Mouse (Mus musculus): ENCODE data around the gene Gm266. TPM values are rescaled to one million over a fixed set of nuclear protein-coding genes. Genes with fewer than 3 reads are reported as not detected.

The Gm266 gene
- 1.7 and 1.8 TPM in 2 replicates for polyA plus RNA-seq (2012; rRNA removed)

- peak within 1 kb of the TSS; percentile 74 for H3K4me3 ChIP-seq (ENCODE audit: control insufficient read depth, low read depth, low read length)
- H3K36me3 ChIP-seq (ENCODE audit: control insufficient read depth, insufficient read depth, low read length), result no peaks in the 10 kb centered on the region
- no peak for TF ChIP-seq CTCF (IDR thresholded peaks at IDR 0.05; ENCODE audit: control insufficient read depth, insufficient read depth, insufficient replicate concordance, low read depth, low read length)
- no peak within 1 kb of the TSS for H3K27ac ChIP-seq (ENCODE audit: control insufficient read depth, insufficient read depth, low read depth, low read length)
- no peaks in the 10 kb centered on the region; the same call in 1 of the 2 replicates for H3K27me3 ChIP-seq (ENCODE audit: control insufficient read depth, insufficient read depth, low read length)
- H3K4me1 ChIP-seq (ENCODE audit: control insufficient read depth, insufficient read depth, low read length), result peaks cover 12% of the 10 kb centered on the region
Measured at GRCm38 (mm10) chr12:111485652-111486306, at the start of gene Gm266. Gm266 (minus strand) TSS chr12:111485823.

DNA sequence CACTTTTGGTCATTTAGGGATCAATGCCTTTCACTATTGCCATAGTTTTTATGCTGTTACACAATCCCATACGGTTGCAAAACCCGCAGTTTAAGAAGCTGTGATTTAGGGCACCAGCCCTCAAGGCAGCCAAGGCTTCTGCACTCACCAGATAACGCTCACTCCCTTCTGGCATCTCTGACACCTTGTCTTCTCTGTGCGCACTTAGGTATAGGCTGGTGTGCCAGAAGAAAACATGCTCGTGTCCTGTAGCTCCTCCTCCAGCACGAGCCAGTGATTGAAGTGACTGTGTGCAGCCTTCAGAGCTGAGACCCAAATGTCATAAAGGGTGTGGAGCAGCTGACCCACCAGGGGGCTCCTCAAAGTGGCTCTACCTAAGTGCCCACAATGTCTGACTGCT is 49.7 kb upstream of the Gm266 start:
- Histone ChIP-seq H3K36me3 (ENCODE audit: control insufficient read depth, insufficient read depth, low read length) (peaks cover 4% of the 10 kb centered on the region), H3K4me3 (ENCODE audit: control insufficient read depth, low read depth, low read length) (peak overlapping the region; percentile 76), H3K27ac (ENCODE audit: control insufficient read depth, insufficient read depth, low read depth, low read length) (peak overlapping the region; percentile 36), H3K27me3 (ENCODE audit: control insufficient read depth, insufficient read depth, low read length) (no peaks in the 10 kb centered on the region), H3K4me1 (ENCODE audit: control insufficient read depth, insufficient read depth, low read length) (peaks cover 10% of the 10 kb centered on the region; the same call in 1 of the 2 replicates)
- TF ChIP-seq CTCF (IDR thresholded peaks at IDR 0.05; ENCODE audit: control insufficient read depth, insufficient read depth, insufficient replicate concordance, low read depth, low read length) (no peak), POLR2A (IDR thresholded peaks at IDR 0.05; ENCODE audit: control insufficient read depth, low read depth, low read length) (no peak)

- peak overlapping the region; percentile 65 for H3K27ac ChIP-seq (ENCODE audit: control insufficient read depth, insufficient read depth, low read depth, low read length)
- H3K36me3 ChIP-seq (ENCODE audit: control insufficient read depth, insufficient read depth, low read length), result no peaks in the 10 kb centered on the region
- no peaks in the 10 kb centered on the region for H3K27me3 ChIP-seq (ENCODE audit: control insufficient read depth, insufficient read depth, low read length)
- TF ChIP-seq CTCF (IDR thresholded peaks at IDR 0.05; ENCODE audit: control insufficient read depth, insufficient read depth, insufficient replicate concordance, low read depth, low read length), result 0 out of 2 replicates have a peak, but pooled peaks have one; percentile 3
- no peak for TF ChIP-seq POLR2A (IDR thresholded peaks at IDR 0.05; ENCODE audit: control insufficient read depth, low read depth, low read length)
- H3K4me3 ChIP-seq (ENCODE audit: control insufficient read depth, low read depth, low read length), result peak overlapping the region; percentile 37
- peaks cover 10% of the 10 kb centered on the region; the same call in 1 of the 2 replicates for H3K4me1 ChIP-seq (ENCODE audit: control insufficient read depth, insufficient read depth, low read length)
Measured at GRCm38 (mm10) chr12:111533096-111533794, 47.6 kb upstream of the Gm266 start.

DNA sequence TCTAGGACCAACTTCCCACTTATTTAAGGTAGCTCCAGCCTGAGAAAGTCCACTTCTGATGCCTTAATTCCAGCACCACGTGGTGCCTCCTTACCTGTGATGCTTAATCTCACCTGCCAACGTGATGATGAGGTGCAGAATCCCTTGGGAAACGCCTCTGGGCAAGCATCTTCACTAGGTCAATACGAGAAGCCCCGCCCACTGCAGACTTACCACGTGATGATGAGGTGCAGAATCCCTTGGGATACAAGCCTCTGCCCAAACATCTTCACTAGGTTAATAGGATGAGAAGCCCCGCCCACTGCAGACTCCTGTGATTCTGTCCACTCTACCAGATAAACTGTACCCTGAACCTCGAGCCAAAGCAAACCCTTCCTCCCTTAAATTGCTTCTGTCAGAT is 43.6 kb upstream of the Gm266 start:
- Histone ChIP-seq H3K27ac (ENCODE audit: control insufficient read depth, insufficient read depth, low read depth, low read length) (no peak overlapping the region), H3K4me3 (ENCODE audit: control insufficient read depth, low read depth, low read length) (no peak overlapping the region), H3K27me3 (ENCODE audit: control insufficient read depth, insufficient read depth, low read length) (no peaks in the 10 kb centered on the region), H3K36me3 (ENCODE audit: control insufficient read depth, insufficient read depth, low read length) (no peaks in the 10 kb centered on the region), H3K4me1 (ENCODE audit: control insufficient read depth, insufficient read depth, low read length) (peaks cover 7% of the 10 kb centered on the region; the same call in 1 of the 2 replicates)
- TF ChIP-seq POLR2A (IDR thresholded peaks at IDR 0.05; ENCODE audit: control insufficient read depth, low read depth, low read length), result no peak
- no peak for TF ChIP-seq CTCF (IDR thresholded peaks at IDR 0.05; ENCODE audit: control insufficient read depth, insufficient read depth, insufficient replicate concordance, low read depth, low read length)

DNA sequence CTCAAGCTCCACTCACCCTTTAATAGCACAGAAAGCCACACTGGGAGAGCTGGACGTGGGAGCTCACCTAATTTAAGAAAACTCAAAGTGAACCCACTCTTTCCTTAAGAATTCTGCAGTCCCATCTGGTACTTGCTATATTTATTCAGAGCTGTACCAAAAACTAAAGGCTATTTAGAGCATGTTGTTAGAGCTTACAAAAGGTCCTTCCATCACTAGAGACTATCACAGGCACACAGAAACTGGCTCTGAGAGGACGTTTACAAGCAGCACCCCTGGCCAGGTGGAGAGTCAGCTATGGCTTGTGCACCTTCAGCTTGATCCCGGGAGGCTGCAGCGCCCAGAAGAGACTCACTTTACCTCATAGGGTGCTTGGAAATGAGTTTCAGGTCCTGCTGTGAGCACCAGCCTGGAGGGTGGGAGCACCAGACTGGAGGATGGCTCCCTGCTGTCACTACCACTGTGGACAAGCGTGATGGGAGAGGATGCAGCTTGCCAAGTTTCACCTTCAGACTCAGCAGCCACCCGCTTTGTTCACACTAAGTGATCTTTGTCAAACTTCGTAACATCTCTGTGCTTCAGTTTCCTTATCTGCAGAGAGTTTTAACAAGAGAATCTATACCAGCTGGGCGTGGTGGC is 42.1 kb upstream of the Gm266 start:
- H3K36me3 ChIP-seq (ENCODE audit: control insufficient read depth, insufficient read depth, low read length), result no peaks in the 10 kb centered on the region
- H3K4me3 ChIP-seq (ENCODE audit: control insufficient read depth, low read depth, low read length), result no peak overlapping the region
- H3K27ac ChIP-seq (ENCODE audit: control insufficient read depth, insufficient read depth, low read depth, low read length), result no peak overlapping the region
- peaks cover under 1% of the 10 kb centered on the region; the same call in 1 of the 2 replicates for H3K4me1 ChIP-seq (ENCODE audit: control insufficient read depth, insufficient read depth, low read length)
- no peaks in the 10 kb centered on the region for H3K27me3 ChIP-seq (ENCODE audit: control insufficient read depth, insufficient read depth, low read length)
- no peak for TF ChIP-seq POLR2A (IDR thresholded peaks at IDR 0.05; ENCODE audit: control insufficient read depth, low read depth, low read length)
- no peak for TF ChIP-seq CTCF (IDR thresholded peaks at IDR 0.05; ENCODE audit: control insufficient read depth, insufficient read depth, insufficient replicate concordance, low read depth, low read length)

- TF ChIP-seq CTCF (IDR thresholded peaks at IDR 0.05; ENCODE audit: control insufficient read depth, insufficient read depth, insufficient replicate concordance, low read depth, low read length) (no peak), POLR2A (IDR thresholded peaks at IDR 0.05; ENCODE audit: control insufficient read depth, low read depth, low read length) (no peak)
- no peak overlapping the region for H3K4me3 ChIP-seq (ENCODE audit: control insufficient read depth, low read depth, low read length)
- H3K36me3 ChIP-seq (ENCODE audit: control insufficient read depth, insufficient read depth, low read length), result no peaks in the 10 kb centered on the region
- H3K27me3 ChIP-seq (ENCODE audit: control insufficient read depth, insufficient read depth, low read length), result no peaks in the 10 kb centered on the region
- no peaks in the 10 kb centered on the region for H3K4me1 ChIP-seq (ENCODE audit: control insufficient read depth, insufficient read depth, low read length)
- H3K27ac ChIP-seq (ENCODE audit: control insufficient read depth, insufficient read depth, low read depth, low read length), result no peak overlapping the region
Measured at GRCm38 (mm10) chr12:111524883-111525282, 39.3 kb upstream of the Gm266 start.

GRCm38 (mm10) chr12:111524469-111524868 is 38.8 kb upstream of the Gm266 start:
- Histone ChIP-seq H3K36me3 (ENCODE audit: control insufficient read depth, insufficient read depth, low read length) (no peaks in the 10 kb centered on the region), H3K4me1 (ENCODE audit: control insufficient read depth, insufficient read depth, low read length) (no peaks in the 10 kb centered on the region), H3K27ac (ENCODE audit: control insufficient read depth, insufficient read depth, low read depth, low read length) (no peak overlapping the region), H3K27me3 (ENCODE audit: control insufficient read depth, insufficient read depth, low read length) (no peaks in the 10 kb centered on the region), H3K4me3 (ENCODE audit: control insufficient read depth, low read depth, low read length) (no peak overlapping the region)
- TF ChIP-seq CTCF (IDR thresholded peaks at IDR 0.05; ENCODE audit: control insufficient read depth, insufficient read depth, insufficient replicate concordance, low read depth, low read length) (no peak), POLR2A (IDR thresholded peaks at IDR 0.05; ENCODE audit: control insufficient read depth, low read depth, low read length) (no peak)

Measured in testis, adult 2 months (tissue).